Mouse (Mus musculus): ENCODE measurements around the gene Rab6a. TPM values are rescaled to one million over a fixed set of nuclear protein-coding genes. Genes with fewer than 3 reads are reported as not detected.
"Not testable (repeated sequence)": the region's sequence is repeated elsewhere in the genome, so short reads cannot be mapped to it uniquely, and the experiment has no call there.

Gene Rab6a
- total RNA-seq (2014; fragmentation: Nextera tagmentation) (55.9 and 62.1 TPM in 2 replicates), total RNA-seq (2017) (43.0 and 56.3 TPM in 2 replicates)

- peak; percentile 90 for ATAC-seq (replicated peaks; ENCODE audit: poor library complexity, severe bottlenecking)
Observed at GRCm38 (mm10) chr7:100607214-100608129, at the start of gene Rab6a. TSS of gene Rab6a (plus strand) at chr7:100607410.

DNA sequence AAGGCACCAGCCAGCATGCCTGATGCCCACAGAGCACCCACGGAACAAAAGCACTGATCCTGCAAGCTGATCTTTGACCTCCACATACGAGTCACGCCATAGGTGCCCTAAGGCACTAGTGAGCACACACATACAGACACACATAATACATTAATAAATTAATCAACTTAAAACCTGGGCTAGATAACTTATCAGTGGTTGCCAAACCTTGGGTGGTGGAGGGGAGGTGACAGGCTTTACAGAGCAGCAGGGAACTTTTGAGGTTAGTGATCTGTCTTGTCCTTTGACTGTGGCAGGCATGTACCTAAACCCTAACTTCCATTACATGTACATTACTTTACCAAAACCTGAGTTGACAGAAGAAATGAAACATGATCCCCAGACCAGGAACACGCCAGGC lies 47.9 kb upstream of the Rab6a start:
- ATAC-seq (replicated peaks; ENCODE audit: poor library complexity, severe bottlenecking) = no peak

GRCm38 (mm10) chr7:100561861-100562587 lies 45.2 kb upstream of the Rab6a start:
- ATAC-seq (replicated peaks; ENCODE audit: poor library complexity, severe bottlenecking) = no peak

- not testable (repeated sequence) for ATAC-seq (replicated peaks; ENCODE audit: poor library complexity, severe bottlenecking)
Observed at GRCm38 (mm10) chr7:100567238-100567637, 40.0 kb upstream of the Rab6a start.

GRCm38 (mm10) chr7:100569907-100570306 lies 37.3 kb upstream of the Rab6a start:
- ATAC-seq (replicated peaks; ENCODE audit: poor library complexity, severe bottlenecking) = no peak

GRCm38 (mm10) chr7:100570930-100571715 lies 36.1 kb upstream of the Rab6a start:
- ATAC-seq (replicated peaks; ENCODE audit: poor library complexity, severe bottlenecking) = no peak

DNA sequence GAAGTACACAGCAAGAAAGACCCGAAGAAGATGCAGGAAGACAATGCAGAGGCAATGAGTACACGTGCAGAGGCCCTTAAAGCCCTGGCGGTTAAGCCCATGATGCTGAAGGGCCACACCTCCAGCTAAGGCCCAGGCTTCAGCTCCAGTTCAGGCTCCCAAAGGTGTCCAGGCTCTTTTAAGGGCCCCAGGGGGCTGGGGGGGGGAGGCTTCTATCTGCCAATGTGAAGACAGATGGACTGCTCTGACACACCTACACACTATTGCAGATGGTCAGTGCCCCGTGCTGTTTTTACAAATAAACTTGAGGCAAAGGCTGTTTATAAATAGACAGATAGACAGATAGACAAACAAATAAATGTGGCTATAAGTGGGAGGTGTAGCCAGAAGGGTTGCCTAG lies 35.1 kb upstream of the Rab6a start:
- ATAC-seq (replicated peaks; ENCODE audit: poor library complexity, severe bottlenecking) = no peak

- ATAC-seq (replicated peaks; ENCODE audit: poor library complexity, severe bottlenecking) = no peak
Observed at GRCm38 (mm10) chr7:100572704-100573103, 34.5 kb upstream of the Rab6a start.

DNA sequence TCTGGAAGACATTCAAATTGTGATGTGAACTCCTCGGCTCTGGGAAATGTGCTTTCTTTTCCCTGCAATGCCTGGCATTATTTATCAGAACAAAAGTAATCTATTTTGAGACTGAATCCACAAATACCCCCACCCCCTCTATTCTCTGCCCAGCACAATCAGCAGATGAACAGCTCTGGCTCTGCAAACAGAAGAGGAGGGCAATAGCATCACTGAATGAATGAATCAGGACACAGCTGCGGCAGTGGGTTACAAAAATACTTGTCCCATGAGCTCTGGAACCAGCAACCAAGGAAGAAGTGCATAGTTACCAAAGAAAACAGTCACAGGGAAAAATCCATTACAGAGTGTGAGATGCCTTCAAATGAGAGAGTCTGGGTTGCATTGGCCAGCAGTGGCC lies 28.4 kb upstream of the Rab6a start:
- ATAC-seq (replicated peaks; ENCODE audit: poor library complexity, severe bottlenecking) = no peak

DNA sequence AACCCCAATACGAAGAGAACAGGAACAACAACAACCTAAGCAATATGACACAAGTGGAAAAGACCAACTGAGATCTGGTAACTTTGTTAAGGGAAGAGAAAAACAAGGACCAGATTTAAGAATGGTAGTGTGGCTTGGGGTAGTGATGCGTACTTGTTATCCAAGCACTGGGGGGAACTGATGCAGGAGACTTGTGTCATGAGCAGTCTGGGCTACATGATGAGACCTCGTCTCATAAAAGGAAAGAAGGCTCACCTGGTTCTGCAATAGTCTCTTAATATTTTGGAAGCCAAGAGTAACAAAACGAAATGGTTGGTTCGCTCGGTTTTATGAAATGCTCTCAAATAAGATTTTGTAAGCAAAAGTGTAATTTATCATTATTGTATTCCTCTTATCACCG lies 25.0 kb upstream of the Rab6a start:
- no peak for ATAC-seq (replicated peaks; ENCODE audit: poor library complexity, severe bottlenecking)

GRCm38 (mm10) chr7:100582727-100583236 lies 24.4 kb upstream of the Rab6a start:
- peak; percentile 98 for ATAC-seq (replicated peaks; ENCODE audit: poor library complexity, severe bottlenecking)

DNA sequence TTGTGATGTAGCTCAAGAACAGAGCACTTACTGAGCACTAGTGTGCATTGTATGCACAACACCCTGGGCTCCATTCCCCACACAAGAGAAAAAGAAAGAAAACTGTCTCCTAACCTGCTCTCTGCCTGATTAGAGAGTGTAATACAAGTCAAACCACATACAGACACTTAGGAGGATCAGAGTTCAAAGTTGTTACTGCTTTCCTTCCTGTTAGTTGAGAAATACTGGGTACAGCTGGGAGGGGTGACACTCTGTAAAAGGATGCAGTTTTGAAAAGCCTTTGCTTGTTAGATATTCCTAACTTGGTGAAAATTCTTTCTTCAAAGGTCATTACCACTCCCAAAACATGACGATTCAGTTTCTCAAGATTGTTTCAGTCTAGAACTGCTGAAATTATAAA lies 17.4 kb upstream of the Rab6a start:
- peak; percentile 52 for ATAC-seq (replicated peaks; ENCODE audit: poor library complexity, severe bottlenecking)

DNA sequence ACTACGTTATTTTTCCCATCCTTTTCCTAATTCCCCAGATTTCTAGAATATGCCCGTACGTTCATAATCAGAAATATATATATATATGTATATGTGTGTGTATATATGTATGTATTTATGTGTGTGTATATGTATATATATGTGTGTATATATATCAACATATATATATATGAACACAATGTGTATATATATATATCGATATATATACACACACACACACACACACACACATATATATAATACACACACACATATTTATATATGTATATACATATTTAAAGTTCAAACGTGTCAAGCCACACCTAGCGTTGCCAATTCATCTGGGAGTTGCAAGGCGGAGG lies 16.7 kb upstream of the Rab6a start:
- no peak for ATAC-seq (replicated peaks; ENCODE audit: poor library complexity, severe bottlenecking)

- peak; percentile 87 for ATAC-seq (replicated peaks; ENCODE audit: poor library complexity, severe bottlenecking)
Observed at GRCm38 (mm10) chr7:100590845-100591521, 16.2 kb upstream of the Rab6a start.

GRCm38 (mm10) chr7:100591522-100591852 lies 15.7 kb upstream of the Rab6a start:
- ATAC-seq (replicated peaks; ENCODE audit: poor library complexity, severe bottlenecking) = no peak

DNA sequence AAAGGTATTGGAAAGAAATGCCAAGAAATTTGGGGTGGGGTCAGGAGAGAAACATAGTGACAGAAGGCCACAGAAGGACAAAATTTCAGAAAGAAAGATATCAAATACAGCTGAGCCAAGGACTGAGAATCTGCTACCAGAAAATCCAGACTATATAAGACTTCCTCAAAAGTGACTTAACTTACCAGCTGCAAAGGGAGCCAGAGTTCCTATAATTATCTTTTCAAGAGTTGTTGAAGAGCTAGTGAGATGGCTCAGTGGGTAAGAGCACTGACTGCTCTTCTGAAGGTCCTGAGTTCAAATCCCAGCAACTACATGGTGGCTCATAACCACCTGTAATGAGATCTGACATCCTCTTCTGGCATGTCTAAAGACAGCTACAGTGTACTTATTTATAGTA lies 13.9 kb upstream of the Rab6a start:
- no peak for ATAC-seq (replicated peaks; ENCODE audit: poor library complexity, severe bottlenecking)

DNA sequence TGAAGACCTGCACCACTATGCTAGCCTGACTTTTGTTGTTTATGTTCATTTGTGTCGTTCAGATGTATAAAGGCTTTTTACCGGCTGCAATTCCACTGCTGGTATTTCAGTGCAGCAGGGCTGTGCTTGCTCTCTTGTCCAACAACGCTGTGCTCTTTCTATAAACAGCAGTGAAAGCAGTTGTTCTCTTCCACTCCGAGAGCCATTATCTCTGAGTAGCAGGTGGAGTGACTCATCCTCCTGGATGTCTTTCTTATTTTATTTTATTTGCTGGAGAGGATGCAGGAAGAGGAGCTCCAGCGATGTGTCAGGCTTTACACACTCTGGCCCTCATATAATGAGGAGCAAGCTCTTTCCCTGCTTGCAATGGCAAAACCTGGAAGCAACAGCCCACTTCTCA lies 7.0 kb upstream of the Rab6a start:
- ATAC-seq (replicated peaks; ENCODE audit: poor library complexity, severe bottlenecking) = no peak

GRCm38 (mm10) chr7:100608130-100608741 lies 1.0 kb downstream of the Rab6a start, which contains the start of gene Mrpl48:
TSS of gene Mrpl48 (minus strand) at chr7:100608301.
- no peak for ATAC-seq (replicated peaks; ENCODE audit: poor library complexity, severe bottlenecking)

DNA sequence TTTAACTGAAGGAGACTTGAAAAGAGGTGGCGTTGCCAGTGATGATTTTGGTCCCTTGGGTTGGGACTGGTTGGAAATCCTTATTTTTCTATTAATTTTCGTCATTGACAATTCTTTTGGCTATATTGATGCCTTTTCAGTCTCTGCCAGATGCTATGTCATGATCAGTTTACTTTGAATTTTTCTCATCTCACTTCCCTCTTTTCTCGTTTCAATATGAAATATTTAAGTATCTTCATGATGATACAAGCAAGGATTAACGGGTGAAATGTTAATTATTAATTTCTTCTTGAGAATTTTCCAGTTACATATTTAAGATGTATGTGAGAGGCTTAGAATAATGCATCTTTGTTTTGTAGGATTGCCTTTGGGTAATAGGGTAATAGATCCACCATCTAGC lies 1.7 kb downstream of the Rab6a start:
- ATAC-seq (replicated peaks; ENCODE audit: poor library complexity, severe bottlenecking) = no peak
